Mouse (Mus musculus) spleen, adult 2 months (tissue): ENCODE results near the gene Ucp1. TPM values are rescaled to one million over a fixed set of nuclear protein-coding genes. Genes with fewer than 3 reads are reported as not detected.

Source experiments
- DNase-seq, 2 experiments: peaks; one replicate each; pipeline versions ENCODE4 v3.0.0 to v3.0.0-alpha.2; 2012 to 2021; ENCODE audit warnings: low spot score in 2 of 2, low read depth in 1 of 2
- H3K27ac ChIP-seq: fragments of 200-500 bp; 2 replicates; pipeline ENCODE4 v1.5.1; 2012; ENCODE audit warnings: low read length, inconsistent platforms; ENCODE audit not compliant: insufficient read depth
- H3K27me3 ChIP-seq: fragments of 200-500 bp; 2 replicates; pipeline ENCODE4 v1.6.1; 2012; ENCODE audit warnings: mild to moderate bottlenecking, moderate library complexity, low read length, inconsistent platforms; ENCODE audit not compliant: control insufficient read depth, insufficient read depth
- H3K36me3 ChIP-seq: fragments of 200-500 bp; 2 replicates; pipeline ENCODE4 v1.6.1; 2012; ENCODE audit warnings: mild to moderate bottlenecking, low read length, inconsistent platforms; ENCODE audit not compliant: control insufficient read depth, insufficient read depth
- H3K4me1 ChIP-seq: fragments of 200-500 bp; 2 replicates; pipeline ENCODE4 v1.6.1; 2011; ENCODE audit warnings: inconsistent platforms; ENCODE audit not compliant: control insufficient read depth, insufficient read depth, insufficient read length
- H3K4me3 ChIP-seq: fragments of 200-500 bp; 2 replicates; pipeline ENCODE4 v1.5.1; 2011; ENCODE audit warnings: mild to moderate bottlenecking, inconsistent platforms; ENCODE audit not compliant: insufficient read depth, insufficient read length; ENCODE audit errors: extremely low read depth
- CTCF ChIP-seq: fragments of 200-500 bp; IDR thresholded peaks from 2 replicates; pipeline ENCODE4 v1.5.1; 2011; ENCODE audit warnings: mild to moderate bottlenecking, inconsistent platforms; ENCODE audit not compliant: insufficient read depth, insufficient read length, insufficient replicate concordance; ENCODE audit errors: extremely low read depth
- POLR2A ChIP-seq: fragments of 200-500 bp; IDR thresholded peaks from 2 replicates; pipeline ENCODE4 v1.6.1; 2011; ENCODE audit warnings: low read depth, low read length, inconsistent platforms
- WGBS: fragments of 180-500 bp; shearing (Covaris S2); methylation state at CpG from one replicate; pipeline ENCODE4 v1.1.7; 2018; 5-methylcytosine and 5-hydroxymethylcytosine counted together
- polyA plus RNA-seq: library from polyadenylated mRNA; depleted of rRNA; stranded (reverse); fragments of >200 nt; gene quantifications from 2 replicates; pipeline ENCODE4 v1.2.3, GENCODE M21; 2012

The Ucp1 gene
- polyA plus RNA-seq, 1 experiment, result 0.15 TPM

- Histone ChIP-seq H3K4me1 (no peaks in the 10 kb centered on the region), H3K4me3 (no peak overlapping the region), H3K36me3 (no peaks in the 10 kb centered on the region), H3K27me3 (no peaks in the 10 kb centered on the region), H3K27ac (no peak overlapping the region)
- peak; percentile 30 to 45 for DNase-seq
- TF ChIP-seq POLR2A (no peak), CTCF (peak; percentile 72; the same call in 1 of the 2 replicates)
- 71% methylated on average over 16 of the region's 16 CpGs for WGBS
These were observed 29.5 kb upstream of the Ucp1 start for GRCm38 (mm10) chr8:83260418-83261215.

DNA sequence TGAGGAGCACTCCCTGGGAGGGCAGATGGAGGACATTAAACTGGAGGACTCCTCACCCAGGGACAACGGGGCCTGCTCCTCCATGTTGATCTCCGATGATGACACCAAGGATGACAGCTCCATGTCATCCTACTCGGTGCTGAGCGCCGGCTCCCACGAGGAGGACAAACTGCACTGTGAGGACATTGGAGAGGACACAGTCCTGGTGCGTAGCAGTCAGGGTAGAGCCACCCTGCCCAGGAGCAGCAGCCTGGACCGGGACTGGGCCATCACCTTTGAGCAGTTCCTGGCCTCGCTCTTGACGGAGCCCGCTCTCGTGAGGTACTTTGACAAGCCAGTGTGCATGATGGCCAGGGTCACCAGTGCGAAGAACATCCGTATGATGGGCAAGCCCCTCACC, 19.0 kb upstream of the Ucp1 start:
- WGBS, result 97% methylated on average over 14 of the region's 14 CpGs
- DNase-seq, result no peak
- Histone ChIP-seq H3K27ac (no peak overlapping the region), H3K4me1 (no peaks in the 10 kb centered on the region), H3K4me3 (no peak overlapping the region), H3K27me3 (no peaks in the 10 kb centered on the region), H3K36me3 (no peaks in the 10 kb centered on the region)
- no peak for TF ChIP-seq POLR2A
- no peak for TF ChIP-seq CTCF

DNA sequence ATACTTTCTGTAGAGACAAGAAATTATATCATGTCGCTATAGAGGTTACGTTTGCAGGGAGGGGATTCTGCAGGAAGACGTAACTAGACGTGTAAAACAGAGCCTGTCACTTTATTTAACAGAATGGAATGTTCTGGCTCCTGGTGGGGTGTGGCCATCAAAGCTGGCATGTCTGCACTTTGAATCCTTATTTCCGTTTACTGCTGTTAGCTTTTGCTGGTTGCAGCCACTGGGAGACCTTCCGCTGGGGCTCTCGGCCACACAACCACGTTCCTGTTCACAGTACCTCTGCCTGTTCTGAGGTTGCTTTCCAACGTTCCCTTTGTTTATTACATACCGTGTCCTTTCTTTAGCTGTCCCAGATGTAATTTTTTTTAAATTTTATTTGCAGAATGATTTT, 17.7 kb upstream of the Ucp1 start:
- Histone ChIP-seq H3K36me3 (no peaks in the 10 kb centered on the region), H3K4me3 (no peak overlapping the region), H3K27me3 (no peaks in the 10 kb centered on the region), H3K27ac (no peak overlapping the region), H3K4me1 (no peaks in the 10 kb centered on the region)
- 89% methylated on average over 10 of the region's 10 CpGs for WGBS
- no peak for DNase-seq
- TF ChIP-seq CTCF, result no peak
- TF ChIP-seq POLR2A, result no peak

GRCm38 (mm10) chr8:83274470-83274869, 15.7 kb upstream of the Ucp1 start:
- DNase-seq, result no peak
- H3K4me3 ChIP-seq, result no peak overlapping the region

GRCm38 (mm10) chr8:83278431-83278830, 11.7 kb upstream of the Ucp1 start:
- Histone ChIP-seq H3K27ac (no peak overlapping the region), H3K36me3 (no peaks in the 10 kb centered on the region), H3K4me3 (no peak overlapping the region), H3K27me3 (no peaks in the 10 kb centered on the region), H3K4me1 (no peaks in the 10 kb centered on the region)
- TF ChIP-seq CTCF (no peak), POLR2A (no peak)
- WGBS, result 91% methylated on average over 6 of the region's 6 CpGs
- no peak for DNase-seq

More at GRCm38 (mm10) chr8:83274470-83274869, 15.7 kb upstream of the Ucp1 start:
- TF ChIP-seq POLR2A, result no peak
- no peak for TF ChIP-seq CTCF
- Histone ChIP-seq H3K36me3 (no peaks in the 10 kb centered on the region), H3K27me3 (no peaks in the 10 kb centered on the region), H3K4me1 (no peaks in the 10 kb centered on the region), H3K27ac (no peak overlapping the region)
- WGBS, result 50% methylated on average over 11 of the region's 11 CpGs

DNA sequence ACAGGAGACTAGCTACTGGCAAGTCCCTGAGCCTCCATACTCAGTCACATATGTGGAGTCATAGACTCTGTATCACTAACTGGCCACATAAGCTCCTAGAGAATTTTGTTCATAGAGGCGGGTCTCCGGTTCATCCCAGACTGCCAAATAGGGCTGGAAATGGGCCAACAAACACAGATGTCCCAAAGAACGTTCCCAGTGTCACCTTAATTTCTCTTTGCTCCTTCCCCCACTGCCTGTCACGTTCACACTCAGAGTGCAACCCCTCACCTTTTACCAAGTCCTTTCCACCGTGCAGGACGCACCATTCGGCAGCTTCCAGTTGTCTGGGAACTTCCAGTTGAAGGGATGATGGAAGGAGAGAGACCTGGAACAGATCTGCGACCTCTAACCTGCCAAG, 4.8 kb upstream of the Ucp1 start:
- TF ChIP-seq CTCF, result no peak
- TF ChIP-seq POLR2A, result no peak
- 81% methylated on average over 8 of the region's 8 CpGs for WGBS

DNA sequence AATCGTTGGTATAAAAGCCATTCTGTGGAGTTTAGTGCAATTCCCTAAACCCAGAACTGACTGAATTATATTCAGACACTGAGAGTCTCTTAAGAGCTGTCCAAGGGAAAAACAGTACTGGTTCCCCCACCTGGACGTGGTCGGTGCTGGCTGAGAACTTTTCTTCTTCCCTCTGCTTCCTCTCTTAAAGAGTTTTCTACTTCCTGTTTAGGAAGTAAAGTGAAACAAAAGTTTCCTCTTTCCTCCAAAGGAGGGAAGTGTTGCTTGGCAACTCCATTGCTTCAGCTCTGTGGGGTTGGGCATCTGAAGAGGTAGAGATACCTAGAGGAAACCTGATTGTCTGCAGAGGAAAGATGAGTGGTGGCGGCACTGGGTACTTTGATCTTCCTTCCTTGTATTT, 7.2 kb downstream of the Ucp1 start:
- Histone ChIP-seq H3K27ac (no peak overlapping the region), H3K36me3 (no peaks in the 10 kb centered on the region), H3K27me3 (no peaks in the 10 kb centered on the region), H3K4me1 (no peaks in the 10 kb centered on the region), H3K4me3 (no peak overlapping the region)
- TF ChIP-seq POLR2A, result no peak
- TF ChIP-seq CTCF, result no peak
- WGBS, result 31% methylated on average over 4 of the region's 4 CpGs
- DNase-seq, result no peak

More for the DNA sequence above, 4.8 kb upstream of the Ucp1 start:
- Histone ChIP-seq H3K27me3 (peaks cover 5% of the 10 kb centered on the region; the same call in 1 of the 2 replicates), H3K4me3 (no peak overlapping the region), H3K36me3 (no peaks in the 10 kb centered on the region), H3K27ac (no peak overlapping the region), H3K4me1 (no peaks in the 10 kb centered on the region)
- no peak for DNase-seq

GRCm38 (mm10) chr8:83300135-83300534, 10.0 kb downstream of the Ucp1 start:
- Histone ChIP-seq H3K4me3 (no peak overlapping the region), H3K27ac (no peak overlapping the region), H3K36me3 (no peaks in the 10 kb centered on the region), H3K4me1 (no peaks in the 10 kb centered on the region), H3K27me3 (no peaks in the 10 kb centered on the region)
- WGBS, result 47% methylated on average over 1 of the region's 1 CpGs
- TF ChIP-seq POLR2A (no peak), CTCF (peak; percentile 13; the same call in 1 of the 2 replicates)
- DNase-seq, result no peak
